Mouse (Mus musculus): ENCODE measurements at regions not wholly inside any gene's neighbourhood (a gene's known extent, or its start where the extent isn't known, plus 50 kb on each side); places are given as distances from the start of the nearest gene placed in this dataset.

- TF ChIP-seq POLR2A (IDR thresholded peaks at IDR 0.05; ENCODE audit: insufficient read depth, low read depth, low read length): no peak
- TF ChIP-seq CTCF (IDR thresholded peaks at IDR 0.05; ENCODE audit: insufficient read depth, low read depth, low read length): no peak
Observed at GRCm38 (mm10) chr1:168046749-168047148, 357.7 kb downstream of the Lmx1a start.
